Mouse (Mus musculus): ENCODE measurements around the gene Bcl2a1d.
"Not testable (repeated sequence)": the region's sequence is repeated elsewhere in the genome, so short reads cannot be mapped to it uniquely, and the experiment has no call there.

Bcl2a1d gene

DNA sequence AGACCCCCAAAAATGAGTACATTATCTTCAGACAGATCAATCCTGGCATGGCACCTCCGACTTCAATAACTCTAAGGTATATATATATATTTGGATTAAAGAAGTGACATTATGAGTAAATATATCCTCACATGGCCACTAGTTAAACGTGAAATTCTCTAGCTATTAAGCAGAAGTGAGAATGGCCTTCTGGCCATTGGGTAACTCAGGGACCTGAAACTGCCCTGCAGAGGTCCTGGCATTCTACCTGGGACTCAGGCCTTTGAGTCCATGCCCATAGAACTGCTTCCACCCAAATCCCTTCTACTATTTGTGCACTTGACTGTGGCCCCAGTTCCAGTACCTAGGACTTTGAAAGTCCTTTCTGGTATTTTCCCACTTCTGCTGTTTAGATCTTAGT lies 40.4 kb downstream of the Bcl2a1d start:
- DNase-seq = not testable (repeated sequence)

DNA sequence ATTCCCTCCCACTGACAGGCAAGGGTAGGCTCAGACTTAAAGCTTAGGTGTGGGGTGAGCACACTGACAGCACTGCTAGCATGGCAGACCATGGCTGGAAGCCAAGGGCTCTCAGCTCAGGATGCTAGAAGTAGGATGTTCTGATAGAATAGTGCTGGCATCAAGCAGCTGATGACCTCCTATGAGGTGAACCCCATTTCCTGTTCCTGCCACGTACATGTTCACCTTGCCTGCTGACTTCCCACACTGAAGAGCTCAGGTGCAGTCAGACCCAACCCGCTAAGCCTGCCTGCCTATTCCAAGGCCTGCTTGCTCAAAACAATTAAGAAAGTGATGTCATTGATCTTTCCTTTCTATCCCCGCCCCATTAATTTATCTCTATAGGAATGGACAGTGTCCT lies 42.3 kb downstream of the Bcl2a1d start:
- not testable (repeated sequence) for DNase-seq

DNA sequence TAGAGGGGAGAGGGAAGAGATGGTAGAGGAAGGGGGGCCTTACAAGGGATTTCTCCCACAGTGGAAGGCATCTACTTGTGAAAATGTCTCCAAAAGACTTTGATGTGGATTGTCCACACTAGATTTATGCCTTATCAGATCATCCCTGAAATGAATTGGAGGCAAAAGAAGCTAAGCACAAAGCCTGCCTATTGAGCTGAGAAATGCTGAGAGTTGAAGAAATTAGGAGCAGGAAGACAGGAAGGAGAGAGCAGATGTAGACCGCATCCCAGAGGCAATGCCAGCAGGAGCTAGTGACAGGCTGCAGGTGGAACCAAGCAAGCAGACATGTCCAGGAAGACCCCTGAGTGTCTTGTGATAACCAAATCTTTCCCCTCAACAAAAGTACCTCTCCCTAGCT lies 45.0 kb downstream of the Bcl2a1d start:
- DNase-seq = not testable (repeated sequence)

Data from kidney, adult 18-20 months (tissue).